Mouse (Mus musculus) mouse trophoblast stem cell (cell line): ENCODE measurements around the gene Glo1.

Experiments used
- in situ Hi-C, 2 experiments: fragments of 300-500 bp; cut with MseI, MboI; formaldehyde crosslinking; loops; 2 replicates in 1 of 2; 3 replicates in 1 of 2; pipeline ENCODE4 v1.15.1; 2025

The Glo1 gene

GRCm38 (mm10) chr17:30539098-30539497, 87.6 kb downstream of the Glo1 start:
- in situ Hi-C loops: no loop called here

GRCm38 (mm10) chr17:30536651-30537050, 90.0 kb downstream of the Glo1 start:
- in situ Hi-C loops: no loop called here
